Mouse (Mus musculus): ENCODE data around the gene Ugcg. TPM values are rescaled to one million over a fixed set of nuclear protein-coding genes. Genes with fewer than 3 reads are reported as not detected.

Gene Ugcg
- total and polyA plus RNA-seq, 2 experiments from 2014 or later = 18.5 to 66.4 TPM

GRCm38 (mm10) chr4:59224889-59225288 is 35.8 kb downstream of the Ugcg start:
- Histone ChIP-seq H3K9ac (no peak overlapping the region), H3K27me3 (ENCODE audit: insufficient read depth, low read length) (no peaks in the 10 kb centered on the region), H3K9me3 (ENCODE audit: low read length) (no peaks in the 10 kb centered on the region), H3K27ac (ENCODE audit: low read depth, low read length) (no peak overlapping the region), H3K36me3 (ENCODE audit: insufficient read depth) (peaks cover 3% of the 10 kb centered on the region), H3K4me3 (ENCODE audit: low read depth, low read length) (no peak overlapping the region), H3K4me1 (ENCODE audit: insufficient read depth) (no peaks in the 10 kb centered on the region), H3K4me2 (ENCODE audit: low read depth) (no peak overlapping the region)
- DNase-seq = no peak
- no peak for ATAC-seq
- no peak for TF ChIP-seq CTCF (IDR thresholded peaks at IDR 0.05; ENCODE audit: low read depth)
- 92% methylated on average over 4 of the region's 4 CpGs for WGBS

- peaks cover 3% of the 10 kb centered on the region; the same call in 1 of the 2 replicates for H3K36me3 ChIP-seq (ENCODE audit: insufficient read depth)
Measured at GRCm38 (mm10) chr4:59227047-59227446, 38.0 kb downstream of the Ugcg start.

GRCm38 (mm10) chr4:59228951-59229350 is 39.9 kb downstream of the Ugcg start:
- no peak for ATAC-seq
- H3K4me3 ChIP-seq (ENCODE audit: low read depth, low read length) = no peak overlapping the region
- TF ChIP-seq CTCF (IDR thresholded peaks at IDR 0.05; ENCODE audit: low read depth) = no peak

More at GRCm38 (mm10) chr4:59227047-59227446, 38.0 kb downstream of the Ugcg start:
- Histone ChIP-seq H3K4me2 (ENCODE audit: low read depth) (no peak overlapping the region), H3K9me3 (ENCODE audit: low read length) (no peaks in the 10 kb centered on the region), H3K4me1 (ENCODE audit: insufficient read depth) (no peaks in the 10 kb centered on the region), H3K27me3 (ENCODE audit: insufficient read depth, low read length) (no peaks in the 10 kb centered on the region), H3K9ac (no peak overlapping the region), H3K27ac (ENCODE audit: low read depth, low read length) (no peak overlapping the region), H3K4me3 (ENCODE audit: low read depth, low read length) (no peak overlapping the region)
- TF ChIP-seq CTCF (IDR thresholded peaks at IDR 0.05; ENCODE audit: low read depth) = no peak
- ATAC-seq = no peak
- DNase-seq = no peak
- WGBS = 96% methylated on average over 9 of the region's 9 CpGs

GRCm38 (mm10) chr4:59231266-59232055 is 42.4 kb downstream of the Ugcg start:
- H3K36me3 ChIP-seq (ENCODE audit: insufficient read depth) = no peaks in the 10 kb centered on the region
- DNase-seq = no peak
- no peaks in the 10 kb centered on the region for H3K9me3 ChIP-seq (ENCODE audit: low read length)
- 86% methylated on average over 6 of the region's 6 CpGs for WGBS
- H3K4me3 ChIP-seq (ENCODE audit: low read depth, low read length) = no peak overlapping the region
- H3K9ac ChIP-seq = no peak overlapping the region
- no peak for TF ChIP-seq CTCF (IDR thresholded peaks at IDR 0.05; ENCODE audit: low read depth)
- no peaks in the 10 kb centered on the region for H3K4me1 ChIP-seq (ENCODE audit: insufficient read depth)
- no peak overlapping the region for H3K4me2 ChIP-seq (ENCODE audit: low read depth)
- no peak overlapping the region for H3K27ac ChIP-seq (ENCODE audit: low read depth, low read length)
- ATAC-seq = no peak
- no peaks in the 10 kb centered on the region for H3K27me3 ChIP-seq (ENCODE audit: insufficient read depth, low read length)

More at GRCm38 (mm10) chr4:59228951-59229350, 39.9 kb downstream of the Ugcg start:
- H3K36me3 ChIP-seq (ENCODE audit: insufficient read depth) = no peaks in the 10 kb centered on the region
- H3K9ac ChIP-seq = no peak overlapping the region
- H3K9me3 ChIP-seq (ENCODE audit: low read length) = no peaks in the 10 kb centered on the region
- DNase-seq = no peak
- no peak overlapping the region for H3K27ac ChIP-seq (ENCODE audit: low read depth, low read length)
- no peak overlapping the region for H3K4me2 ChIP-seq (ENCODE audit: low read depth)
- no peaks in the 10 kb centered on the region for H3K27me3 ChIP-seq (ENCODE audit: insufficient read depth, low read length)
- no peaks in the 10 kb centered on the region for H3K4me1 ChIP-seq (ENCODE audit: insufficient read depth)

- 96% methylated on average over 8 of the region's 10 CpGs for WGBS
- TF ChIP-seq CTCF (IDR thresholded peaks at IDR 0.05; ENCODE audit: low read depth) = no peak
- DNase-seq = no peak
Measured at GRCm38 (mm10) chr4:59234014-59234413, 45.0 kb downstream of the Ugcg start.

GRCm38 (mm10) chr4:59234451-59235216 is 45.6 kb downstream of the Ugcg start:
- WGBS = 90% methylated on average over 23 of the region's 23 CpGs

More at GRCm38 (mm10) chr4:59234014-59234413, 45.0 kb downstream of the Ugcg start:
- Histone ChIP-seq H3K4me2 (ENCODE audit: low read depth) (no peak overlapping the region), H3K4me3 (ENCODE audit: low read depth, low read length) (no peak overlapping the region), H3K9ac (no peak overlapping the region), H3K4me1 (ENCODE audit: insufficient read depth) (no peaks in the 10 kb centered on the region), H3K36me3 (ENCODE audit: insufficient read depth) (no peaks in the 10 kb centered on the region), H3K27me3 (ENCODE audit: insufficient read depth, low read length) (no peaks in the 10 kb centered on the region), H3K27ac (ENCODE audit: low read depth, low read length) (no peak overlapping the region), H3K9me3 (ENCODE audit: low read length) (no peaks in the 10 kb centered on the region)
- no peak for ATAC-seq

GRCm38 (mm10) chr4:59236362-59236761 is 47.3 kb downstream of the Ugcg start:
- Histone ChIP-seq H3K4me2 (ENCODE audit: low read depth) (no peak overlapping the region), H3K36me3 (ENCODE audit: insufficient read depth) (no peaks in the 10 kb centered on the region), H3K9ac (no peak overlapping the region), H3K4me3 (ENCODE audit: low read depth, low read length) (no peak overlapping the region), H3K4me1 (ENCODE audit: insufficient read depth) (no peaks in the 10 kb centered on the region), H3K27ac (ENCODE audit: low read depth, low read length) (no peak overlapping the region), H3K27me3 (ENCODE audit: insufficient read depth, low read length) (no peaks in the 10 kb centered on the region), H3K9me3 (ENCODE audit: low read length) (no peaks in the 10 kb centered on the region)
- DNase-seq (no peak), ATAC-seq (no peak)
- WGBS = 95% methylated on average over 3 of the region's 3 CpGs
- no peak for TF ChIP-seq CTCF (IDR thresholded peaks at IDR 0.05; ENCODE audit: low read depth)

More at GRCm38 (mm10) chr4:59234451-59235216, 45.6 kb downstream of the Ugcg start:
- DNase-seq = no peak
- no peak for ATAC-seq
- Histone ChIP-seq H3K9me3 (ENCODE audit: low read length) (no peaks in the 10 kb centered on the region), H3K27ac (ENCODE audit: low read depth, low read length) (no peak overlapping the region), H3K4me3 (ENCODE audit: low read depth, low read length) (no peak overlapping the region), H3K4me1 (ENCODE audit: insufficient read depth) (no peaks in the 10 kb centered on the region), H3K36me3 (ENCODE audit: insufficient read depth) (no peaks in the 10 kb centered on the region), H3K9ac (no peak overlapping the region), H3K4me2 (ENCODE audit: low read depth) (no peak overlapping the region), H3K27me3 (ENCODE audit: insufficient read depth, low read length) (no peaks in the 10 kb centered on the region)
- no peak for TF ChIP-seq CTCF (IDR thresholded peaks at IDR 0.05; ENCODE audit: low read depth)

Data from forebrain, postnatal 0 days (tissue).